Mouse (Mus musculus) CH12.LX (cell line): ENCODE measurements at regions not wholly inside any gene's neighbourhood (a gene's known extent, or its start where the extent isn't known, plus 50 kb on each side); places are given as distances from the start of the nearest gene placed in this dataset.

Experiments
- DNase-seq: peaks from one replicate; pipeline ENCODE4 v3.0.0-alpha.2; 2013; ENCODE audit errors: extremely low read depth
- H3K27ac ChIP-seq: 2 replicates; pipeline ENCODE4 v1.5.1; 2012; ENCODE audit warnings: low read depth, mild to moderate bottlenecking, control low read depth, moderate library complexity; ENCODE audit not compliant: insufficient read depth
- H3K27me3 ChIP-seq: replicated peaks from 2 replicates; pipeline ENCODE3; 2012; ENCODE audit warnings: inconsistent platforms
- H3K36me3 ChIP-seq, 2 experiments: replicated peaks in 1 of 2; 2 replicates each; pipeline versions ENCODE3 to v1.6.1; 2012; ENCODE audit warnings: inconsistent platforms in 1 of 2, low read length in 1 of 2, mild to moderate bottlenecking in 1 of 2, mixed read lengths in 1 of 2, moderate library complexity in 1 of 2; ENCODE audit not compliant: control insufficient read depth in 1 of 2, insufficient read depth in 1 of 2
- H3K4me1 ChIP-seq, 2 experiments: 2 replicates each; pipeline ENCODE4 v1.6.1; 2012; ENCODE audit warnings: inconsistent platforms in 1 of 2, moderate library complexity in 1 of 2; ENCODE audit not compliant: insufficient read depth in 2 of 2, control insufficient read depth in 1 of 2
- H3K4me2 ChIP-seq: 2 replicates; pipeline ENCODE4 v1.6.1; 2012; ENCODE audit warnings: low read depth, mild to moderate bottlenecking, control low read depth; ENCODE audit not compliant: poor library complexity, insufficient read depth, severe bottlenecking
- H3K4me3 ChIP-seq, 3 experiments: fragments of 150-350 bp in 1 of 3; sonication (generic) in 1 of 3; replicated peaks in 1 of 3; 2 replicates each; pipeline versions ENCODE3 to v1.5.1; 2011 to 2012; ENCODE audit warnings: low read depth in 2 of 3, low read length in 2 of 3, mild to moderate bottlenecking in 2 of 3, moderate library complexity in 2 of 3, control low read depth in 1 of 3, improper control_type of control experiment in 1 of 3, inconsistent platforms in 1 of 3, mixed read lengths in 1 of 3; ENCODE audit not compliant: poor library complexity in 1 of 3
- H3K79me2 ChIP-seq: replicated peaks from 2 replicates; pipeline ENCODE4 v1.6.1; 2012; ENCODE audit warnings: mild to moderate bottlenecking, moderate library complexity; ENCODE audit not compliant: control insufficient read depth, poor library complexity, insufficient read depth, severe bottlenecking; ENCODE audit errors: extremely low read depth
- H3K9ac ChIP-seq: 2 replicates; pipeline ENCODE4 v1.6.1; 2012; ENCODE audit warnings: low read depth, mild to moderate bottlenecking, control low read depth, moderate library complexity; ENCODE audit not compliant: insufficient read depth
- H3K9me3 ChIP-seq: replicated peaks from 2 replicates; pipeline ENCODE3; 2012; ENCODE audit warnings: low read length, inconsistent platforms, mixed read lengths
- BHLHE40 ChIP-seq: IDR thresholded peaks from 2 replicates; pipeline ENCODE4 v1.6.1; 2011; ENCODE audit warnings: mild to moderate bottlenecking, low read depth, low read length, improper control_type of control experiment
- CHD2 ChIP-seq: IDR thresholded peaks from 2 replicates; pipeline ENCODE4 v1.6.1; 2011; ENCODE audit warnings: low read length, improper control_type of control experiment
- E2F4 ChIP-seq: IDR thresholded peaks from 2 replicates; pipeline ENCODE4 v1.6.1; 2011; ENCODE audit warnings: low read depth, low read length, improper control_type of control experiment; ENCODE audit not compliant: insufficient replicate concordance
- ELF1 ChIP-seq: IDR thresholded peaks from 2 replicates; pipeline ENCODE4 v1.6.1; 2014; ENCODE audit warnings: low read depth, mild to moderate bottlenecking, inconsistent platforms, low read length, improper control_type of control experiment
- ETS1 ChIP-seq: conservative IDR thresholded peaks from 2 replicates; pipeline ENCODE4 v1.6.1; 2012; ENCODE audit warnings: low read depth, mild to moderate bottlenecking, inconsistent platforms, low read length, improper control_type of control experiment, moderate library complexity
- GABPA ChIP-seq: IDR thresholded peaks from 2 replicates; pipeline ENCODE4 v1.6.1; 2012; ENCODE audit warnings: low read depth, low read length, improper control_type of control experiment, inconsistent platforms; ENCODE audit not compliant: insufficient replicate concordance
- HCFC1 ChIP-seq: IDR thresholded peaks from 2 replicates; pipeline ENCODE4 v1.6.1; 2012; ENCODE audit warnings: low read depth, mild to moderate bottlenecking, inconsistent platforms, low read length, improper control_type of control experiment
- JUN ChIP-seq: IDR thresholded peaks from 2 replicates; pipeline ENCODE4 v1.6.1; 2011; ENCODE audit warnings: low read depth, mild to moderate bottlenecking, low read length, improper control_type of control experiment, moderate library complexity; ENCODE audit not compliant: insufficient read depth
- KAT2A ChIP-seq: IDR thresholded peaks from 2 replicates; pipeline ENCODE4 v1.6.1; 2012; ENCODE audit warnings: low read length, improper control_type of control experiment, inconsistent platforms; ENCODE audit not compliant: insufficient replicate concordance
- MAFK ChIP-seq: IDR thresholded peaks from 2 replicates; pipeline ENCODE4 v1.6.1; 2011; ENCODE audit warnings: low read length, improper control_type of control experiment; ENCODE audit not compliant: insufficient replicate concordance
- MAX ChIP-seq: IDR thresholded peaks from 2 replicates; pipeline ENCODE4 v1.6.1; 2011; ENCODE audit warnings: low read length, improper control_type of control experiment
- MAZ ChIP-seq: IDR thresholded peaks from 2 replicates; pipeline ENCODE4 v1.6.1; 2012; ENCODE audit warnings: low read depth, mild to moderate bottlenecking, inconsistent platforms, low read length, improper control_type of control experiment, moderate library complexity
- MEF2A ChIP-seq: IDR thresholded peaks from 2 replicates; pipeline ENCODE4 v1.6.1; 2014; ENCODE audit warnings: low read depth, mild to moderate bottlenecking, inconsistent platforms, low read length, improper control_type of control experiment, borderline replicate concordance
- MXI1 ChIP-seq: IDR thresholded peaks from 2 replicates; pipeline ENCODE4 v1.6.1; 2011; ENCODE audit warnings: mild to moderate bottlenecking, low read depth, low read length, improper control_type of control experiment
- NRF1 ChIP-seq: IDR thresholded peaks from 2 replicates; pipeline ENCODE4 v1.6.1; 2014; ENCODE audit warnings: low read depth, mild to moderate bottlenecking, inconsistent platforms, low read length, improper control_type of control experiment, moderate library complexity
- PAX5 ChIP-seq: IDR thresholded peaks from 2 replicates; pipeline ENCODE4 v1.6.1; 2012; ENCODE audit warnings: low read length, inconsistent platforms, mixed read lengths
- POLR2A ChIP-seq: IDR thresholded peaks from 2 replicates; pipeline ENCODE4 v1.6.1; 2011; ENCODE audit warnings: low read depth, mild to moderate bottlenecking, improper control_type of control experiment, low read length
- RAD21 ChIP-seq: IDR thresholded peaks from 2 replicates; pipeline ENCODE4 v1.6.1; 2011; ENCODE audit warnings: low read depth, mild to moderate bottlenecking, low read length, improper control_type of control experiment, moderate library complexity
- RCOR1 ChIP-seq: conservative IDR thresholded peaks from 2 replicates; pipeline ENCODE4 v1.6.1; 2012; ENCODE audit warnings: low read depth, mild to moderate bottlenecking, inconsistent platforms, low read length, improper control_type of control experiment
- SIN3A ChIP-seq: IDR thresholded peaks from 2 replicates; pipeline ENCODE4 v1.6.1; 2012; ENCODE audit warnings: low read length, improper control_type of control experiment, inconsistent platforms
- SMC3 ChIP-seq: IDR thresholded peaks from 2 replicates; pipeline ENCODE4 v1.6.1; 2011; ENCODE audit warnings: low read depth, low read length, improper control_type of control experiment
- TCF12 ChIP-seq: IDR thresholded peaks from 2 replicates; pipeline ENCODE4 v1.6.1; 2014; ENCODE audit warnings: low read depth, mild to moderate bottlenecking, inconsistent platforms, low read length, improper control_type of control experiment
- UBTF ChIP-seq: IDR thresholded peaks from 2 replicates; pipeline ENCODE4 v1.6.1; 2012; ENCODE audit warnings: low read depth, mild to moderate bottlenecking, inconsistent platforms, low read length, improper control_type of control experiment, moderate library complexity
- USF1 ChIP-seq: IDR thresholded peaks from 2 replicates; pipeline ENCODE4 v1.6.1; 2014; ENCODE audit warnings: low read depth, mild to moderate bottlenecking, inconsistent platforms, low read length, improper control_type of control experiment
- USF2 ChIP-seq: conservative IDR thresholded peaks from 2 replicates; pipeline ENCODE4 v1.6.1; 2011; ENCODE audit warnings: low read depth, low read length, improper control_type of control experiment
- ZKSCAN1 ChIP-seq: IDR thresholded peaks from 2 replicates; pipeline ENCODE4 v1.6.1; 2012; ENCODE audit warnings: low read depth, inconsistent platforms, low read length, improper control_type of control experiment, borderline replicate concordance
- dilution Hi-C: fragments of 300-500 bp; cut with MboI; formaldehyde crosslinking; loops from 2 replicates; pipeline ENCODE4 v1.14.3; 2020; ENCODE audit warnings: low sequenced_read_pairs; ENCODE audit not compliant: extremely low pct_unique_long_range_greater_than_20kb, extremely low pct_ligation_motif_present
- in situ Hi-C: fragments of 300-500 bp; cut with MboI; formaldehyde crosslinking; loops from 3 replicates; pipeline ENCODE4 v1.14.3; 2019; ENCODE audit warnings: low sequenced_read_pairs, low pct_ligation_motif_present, low pct_unique_long_range_greater_than_20kb, mixed read lengths

DNA sequence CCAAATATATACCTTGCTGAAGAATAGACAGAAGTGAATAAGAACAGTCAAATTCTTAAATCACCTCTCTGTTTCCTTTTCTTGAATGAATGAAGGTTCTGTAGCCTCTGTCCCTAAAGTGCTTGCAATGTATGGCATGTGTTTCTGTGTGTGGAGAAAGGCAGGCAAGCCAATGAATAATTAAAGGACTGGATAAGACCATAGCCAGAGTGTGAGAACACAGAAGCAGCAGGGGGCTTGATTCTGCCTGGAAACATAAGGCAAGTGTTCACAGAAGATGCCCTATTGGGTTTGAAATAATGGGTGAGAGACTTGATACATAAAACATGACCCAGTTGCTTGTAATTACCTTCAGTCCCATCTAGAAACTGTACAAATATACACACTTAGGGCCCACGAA lies 328.2 kb upstream of the Pbx1 start:
- dilution Hi-C loops, result no loop called here
- TF ChIP-seq CHD2 (no peak), TCF12 (no peak), E2F4 (no peak), ZKSCAN1 (no peak), NRF1 (no peak), KAT2A (no peak), GABPA (no peak), POLR2A (no peak), USF1 (no peak), RAD21 (no peak), JUN (no peak), RCOR1 (no peak), BHLHE40 (no peak), MAZ (no peak)
- Histone ChIP-seq H3K79me2 (no peaks in the 10 kb centered on the region), H3K27ac (no peak overlapping the region), H3K36me3 (no peaks in the 10 kb centered on the region), H3K9ac (no peak overlapping the region), H3K4me3 (no peak overlapping the region), H3K27me3 (no peaks in the 10 kb centered on the region), H3K4me2 (no peak overlapping the region), H3K4me1 (no peaks in the 10 kb centered on the region), H3K9me3 (peaks cover 48% of the 10 kb centered on the region)
- no peak for DNase-seq
- in situ Hi-C loops, result no loop called here

GRCm38 (mm10) chr1:168758835-168759234 lies 326.8 kb upstream of the Pbx1 start:
- Histone ChIP-seq H3K79me2 (no peaks in the 10 kb centered on the region), H3K4me3 (no peak overlapping the region), H3K9me3 (peaks cover 42% of the 10 kb centered on the region), H3K27ac (no peak overlapping the region), H3K27me3 (no peaks in the 10 kb centered on the region), H3K36me3 (no peaks in the 10 kb centered on the region), H3K4me2 (no peak overlapping the region), H3K9ac (no peak overlapping the region), H3K4me1 (no peaks in the 10 kb centered on the region)
- in situ Hi-C loops (no loop called here), dilution Hi-C loops (no loop called here)
- no peak for TF ChIP-seq MAX
- no peak for TF ChIP-seq POLR2A
- no peak for TF ChIP-seq USF2
- no peak for TF ChIP-seq SIN3A
- TF ChIP-seq MEF2A, result no peak
- TF ChIP-seq MXI1, result no peak
- no peak for TF ChIP-seq NRF1
- TF ChIP-seq PAX5, result no peak
- no peak for TF ChIP-seq MAFK
- TF ChIP-seq ELF1, result no peak
- TF ChIP-seq UBTF, result no peak
- no peak for TF ChIP-seq SMC3
- no peak for TF ChIP-seq KAT2A
- no peak for TF ChIP-seq ETS1
- TF ChIP-seq MAZ, result no peak
- no peak for TF ChIP-seq CHD2
- no peak for TF ChIP-seq HCFC1
- no peak for TF ChIP-seq GABPA
- no peak for TF ChIP-seq BHLHE40
- no peak for DNase-seq
